Mouse (Mus musculus): ENCODE measurements at regions not wholly inside any gene's neighbourhood (a gene's known extent, or its start where the extent isn't known, plus 50 kb on each side); places are given as distances from the start of the nearest gene placed in this dataset.

DNA sequence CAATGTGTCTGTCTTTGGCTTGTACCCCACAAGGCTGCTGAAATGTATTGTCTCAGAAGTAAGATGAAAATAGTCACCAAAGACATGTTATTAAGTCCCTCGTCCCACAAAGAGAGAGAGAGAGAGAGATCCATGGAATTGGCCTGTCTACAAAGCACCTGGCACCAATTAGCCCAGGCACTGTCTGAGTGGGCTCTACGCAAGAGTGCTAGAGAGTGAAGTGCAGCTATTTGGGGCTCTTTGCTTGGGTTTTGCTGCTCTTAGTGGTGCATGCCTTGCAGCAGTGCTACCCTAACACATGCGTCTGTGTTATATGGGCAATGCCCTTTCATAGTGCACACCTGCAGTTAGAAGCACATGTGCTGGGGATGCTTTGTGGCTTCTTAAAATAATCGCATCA, 185.4 kb upstream of the Sfrp2 start:
- Histone ChIP-seq H3K27me3 (ENCODE audit: control insufficient read depth, insufficient read depth, low read length) (no peaks in the 10 kb centered on the region), H3K36me3 (ENCODE audit: control insufficient read depth, insufficient read depth) (no peaks in the 10 kb centered on the region), H3K27ac (ENCODE audit: low read length) (no peak overlapping the region), H3K4me3 (ENCODE audit: low read length) (no peak overlapping the region), H3K9ac (ENCODE audit: low read length) (no peak overlapping the region), H3K4me1 (ENCODE audit: control insufficient read depth, insufficient read depth, low read length) (no peaks in the 10 kb centered on the region), H3K9me3 (replicated peaks; ENCODE audit: control insufficient read depth, low read length) (no peaks in the 10 kb centered on the region), H3K4me2 (ENCODE audit: low read depth, low read length) (no peak overlapping the region)
- WGBS = 76% methylated on average over 4 of the region's 4 CpGs
- ATAC-seq (replicated peaks; ENCODE audit: extremely low read depth, insufficient read depth, low FRiP score) = no peak

DNA sequence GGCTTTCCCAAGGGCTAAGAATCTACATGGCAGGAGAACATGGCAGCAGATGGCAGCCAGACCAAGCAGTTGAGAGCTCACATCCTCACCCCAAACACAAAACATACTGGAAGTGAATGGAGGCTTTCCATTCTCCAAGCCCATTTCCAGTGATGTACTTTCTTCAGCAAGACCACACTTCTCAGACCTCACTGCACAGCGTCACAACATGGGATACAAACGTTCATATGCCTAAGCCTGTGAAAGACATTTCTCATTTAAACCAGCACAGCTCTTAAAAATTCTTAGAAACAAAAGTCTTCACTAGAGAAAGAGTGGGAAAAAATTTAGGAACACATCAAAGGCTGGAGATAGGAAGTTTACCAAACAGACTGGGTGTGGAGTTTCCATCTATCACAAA, 183.9 kb upstream of the Sfrp2 start:
- no peak for ATAC-seq (replicated peaks; ENCODE audit: extremely low read depth, insufficient read depth, low FRiP score)
- WGBS = 86% methylated on average over 2 of the region's 2 CpGs

DNA sequence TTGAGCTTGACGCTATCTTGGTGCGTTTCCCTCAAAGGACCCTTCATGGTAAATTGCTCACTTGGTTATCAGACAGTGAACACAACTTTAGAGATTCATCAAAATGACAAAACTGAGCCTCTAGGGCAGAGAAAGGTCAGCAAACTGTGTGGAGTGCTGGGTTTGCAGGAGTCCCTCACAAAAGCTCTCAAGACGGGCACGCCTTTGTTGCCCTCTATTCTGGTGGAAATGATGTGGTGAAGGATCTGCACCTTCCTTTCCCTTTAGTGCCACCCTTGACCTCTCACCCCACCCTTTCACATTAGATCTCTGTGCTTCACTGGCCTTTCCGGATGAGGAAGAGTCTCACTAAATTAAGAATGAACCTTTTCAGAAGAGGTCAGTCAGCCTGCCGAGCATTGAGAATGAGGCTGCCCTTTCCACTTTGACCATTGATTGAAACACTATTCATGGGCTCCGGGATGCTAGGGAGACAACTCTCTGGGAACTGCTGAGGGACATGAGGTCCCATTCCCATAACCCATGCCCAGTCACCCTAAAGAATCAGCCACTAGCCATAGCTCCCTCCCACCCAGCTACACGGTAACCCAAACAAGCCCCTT, 182.9 kb upstream of the Sfrp2 start:
- no peaks in the 10 kb centered on the region for H3K27me3 ChIP-seq (ENCODE audit: control insufficient read depth, insufficient read depth, low read length)
- no peak overlapping the region for H3K27ac ChIP-seq (ENCODE audit: low read length)
- H3K4me3 ChIP-seq (ENCODE audit: low read length) = no peak overlapping the region
- ATAC-seq (replicated peaks; ENCODE audit: extremely low read depth, insufficient read depth, low FRiP score) = no peak
- H3K4me1 ChIP-seq (ENCODE audit: control insufficient read depth, insufficient read depth, low read length) = no peaks in the 10 kb centered on the region
- WGBS = 78% methylated on average over 8 of the region's 8 CpGs
- no peaks in the 10 kb centered on the region for H3K36me3 ChIP-seq (ENCODE audit: control insufficient read depth, insufficient read depth)
- H3K9ac ChIP-seq (ENCODE audit: low read length) = no peak overlapping the region
- H3K9me3 ChIP-seq (replicated peaks; ENCODE audit: control insufficient read depth, low read length) = no peaks in the 10 kb centered on the region
- H3K4me2 ChIP-seq (ENCODE audit: low read depth, low read length) = no peak overlapping the region

More for the DNA sequence above, 183.9 kb upstream of the Sfrp2 start:
- Histone ChIP-seq H3K9me3 (replicated peaks; ENCODE audit: control insufficient read depth, low read length) (no peaks in the 10 kb centered on the region), H3K4me3 (ENCODE audit: low read length) (no peak overlapping the region), H3K27me3 (ENCODE audit: control insufficient read depth, insufficient read depth, low read length) (no peaks in the 10 kb centered on the region), H3K4me2 (ENCODE audit: low read depth, low read length) (no peak overlapping the region), H3K27ac (ENCODE audit: low read length) (no peak overlapping the region), H3K4me1 (ENCODE audit: control insufficient read depth, insufficient read depth, low read length) (no peaks in the 10 kb centered on the region), H3K9ac (ENCODE audit: low read length) (no peak overlapping the region), H3K36me3 (ENCODE audit: control insufficient read depth, insufficient read depth) (no peaks in the 10 kb centered on the region)

DNA sequence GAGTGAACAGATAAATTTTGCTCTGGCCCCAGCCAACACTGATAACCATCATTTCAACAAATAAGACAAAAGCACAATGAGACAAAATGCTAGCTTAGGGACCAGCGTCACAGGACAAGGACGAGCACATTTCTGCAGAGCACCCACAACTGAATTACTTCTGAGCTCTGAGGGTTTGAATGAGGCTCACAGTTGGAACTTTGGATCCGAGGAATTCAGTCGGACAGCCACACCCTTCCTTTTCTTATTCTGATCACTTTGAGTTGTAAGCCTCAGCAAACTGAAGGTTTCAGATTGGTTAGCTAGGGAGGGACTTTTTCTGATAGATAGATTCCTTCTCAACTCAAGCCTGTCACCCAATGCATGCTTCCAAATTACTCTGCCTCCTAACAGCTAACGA, 180.0 kb upstream of the Sfrp2 start:
- 69% methylated on average over 5 of the region's 5 CpGs for WGBS
- no peak overlapping the region for H3K4me2 ChIP-seq (ENCODE audit: low read depth, low read length)
- H3K27ac ChIP-seq (ENCODE audit: low read length) = no peak overlapping the region
- H3K4me3 ChIP-seq (ENCODE audit: low read length) = no peak overlapping the region
- H3K36me3 ChIP-seq (ENCODE audit: control insufficient read depth, insufficient read depth) = no peaks in the 10 kb centered on the region
- H3K9ac ChIP-seq (ENCODE audit: low read length) = no peak overlapping the region
- H3K27me3 ChIP-seq (ENCODE audit: control insufficient read depth, insufficient read depth, low read length) = no peaks in the 10 kb centered on the region
- no peak for ATAC-seq (replicated peaks; ENCODE audit: extremely low read depth, insufficient read depth, low FRiP score)
- H3K4me1 ChIP-seq (ENCODE audit: control insufficient read depth, insufficient read depth, low read length) = no peaks in the 10 kb centered on the region
- H3K9me3 ChIP-seq (replicated peaks; ENCODE audit: control insufficient read depth, low read length) = no peaks in the 10 kb centered on the region

DNA sequence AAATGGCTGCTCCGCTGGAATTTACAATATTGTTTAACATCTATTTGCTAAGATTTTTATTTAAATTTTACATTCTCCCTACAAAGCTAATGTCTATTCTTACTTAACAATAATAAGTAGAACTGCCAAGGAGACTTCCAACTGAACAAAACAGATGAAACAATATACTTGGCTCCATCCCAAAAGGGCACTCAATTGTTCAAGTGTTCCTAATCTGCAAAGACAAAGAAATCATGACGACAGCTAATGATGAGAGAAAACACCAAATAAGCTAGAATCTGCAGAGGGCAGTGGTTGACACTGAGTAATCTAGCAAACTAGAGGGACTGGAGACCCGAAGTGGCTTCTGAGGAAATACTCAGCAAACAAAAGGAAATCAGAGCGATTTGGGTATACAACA, 179.6 kb upstream of the Sfrp2 start:
- Histone ChIP-seq H3K4me1 (ENCODE audit: control insufficient read depth, insufficient read depth, low read length) (no peaks in the 10 kb centered on the region), H3K27ac (ENCODE audit: low read length) (no peak overlapping the region), H3K4me2 (ENCODE audit: low read depth, low read length) (no peak overlapping the region), H3K9ac (ENCODE audit: low read length) (no peak overlapping the region), H3K27me3 (ENCODE audit: control insufficient read depth, insufficient read depth, low read length) (no peaks in the 10 kb centered on the region), H3K4me3 (ENCODE audit: low read length) (no peak overlapping the region), H3K9me3 (replicated peaks; ENCODE audit: control insufficient read depth, low read length) (no peaks in the 10 kb centered on the region), H3K36me3 (ENCODE audit: control insufficient read depth, insufficient read depth) (no peaks in the 10 kb centered on the region)
- ATAC-seq (replicated peaks; ENCODE audit: extremely low read depth, insufficient read depth, low FRiP score) = no peak
- WGBS = 59% methylated on average over 4 of the region's 4 CpGs

DNA sequence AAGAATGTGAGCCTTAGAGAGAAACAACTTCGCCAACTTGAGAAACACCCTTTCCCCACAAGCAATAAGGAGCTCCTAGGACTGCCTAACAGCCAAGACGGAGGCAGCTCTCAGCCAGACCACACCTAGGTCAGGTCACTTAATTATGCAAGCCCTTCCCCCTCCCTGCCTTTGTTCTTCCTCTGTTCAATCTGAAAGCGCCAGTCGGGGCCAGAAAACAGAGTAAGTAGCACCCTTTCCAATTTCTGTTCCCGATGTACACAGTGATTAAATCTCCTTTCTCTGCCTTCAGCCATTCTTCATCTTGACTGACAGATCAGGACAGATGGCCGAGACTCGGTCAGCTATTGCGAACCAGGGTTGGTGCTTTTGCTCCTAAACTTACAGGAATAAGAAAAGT, 177.0 kb upstream of the Sfrp2 start:
- Histone ChIP-seq H3K9ac (ENCODE audit: low read length) (no peak overlapping the region), H3K9me3 (replicated peaks; ENCODE audit: control insufficient read depth, low read length) (no peaks in the 10 kb centered on the region), H3K27me3 (ENCODE audit: control insufficient read depth, insufficient read depth, low read length) (no peaks in the 10 kb centered on the region), H3K27ac (ENCODE audit: low read length) (no peak overlapping the region), H3K36me3 (ENCODE audit: control insufficient read depth, insufficient read depth) (no peaks in the 10 kb centered on the region), H3K4me2 (ENCODE audit: low read depth, low read length) (no peak overlapping the region), H3K4me3 (ENCODE audit: low read length) (no peak overlapping the region), H3K4me1 (ENCODE audit: control insufficient read depth, insufficient read depth, low read length) (no peaks in the 10 kb centered on the region)
- no peak for ATAC-seq (replicated peaks; ENCODE audit: extremely low read depth, insufficient read depth, low FRiP score)
- 43% methylated on average over 8 of the region's 8 CpGs for WGBS

DNA sequence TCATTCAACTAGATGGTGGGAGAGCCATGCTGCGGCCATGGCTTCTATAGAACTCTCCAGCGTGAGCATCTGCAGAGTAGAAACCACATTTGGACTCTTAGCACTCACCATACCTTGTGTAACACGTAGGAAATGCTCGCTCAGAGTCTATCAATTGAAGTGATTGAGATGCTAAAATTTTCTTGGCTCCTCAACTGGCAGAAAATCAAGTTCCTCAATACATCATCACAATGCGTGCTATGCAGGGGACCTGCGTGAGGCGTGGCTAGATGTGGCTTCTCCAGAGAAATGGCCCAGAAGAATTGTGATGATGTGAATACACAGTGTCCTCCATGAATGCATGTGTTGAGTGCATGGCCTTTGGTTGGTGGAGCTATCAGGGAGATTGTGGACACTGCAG, 174.9 kb upstream of the Sfrp2 start:
- 90% methylated on average over 7 of the region's 7 CpGs for WGBS
- no peaks in the 10 kb centered on the region for H3K4me1 ChIP-seq (ENCODE audit: control insufficient read depth, insufficient read depth, low read length)
- no peak overlapping the region for H3K4me2 ChIP-seq (ENCODE audit: low read depth, low read length)
- H3K36me3 ChIP-seq (ENCODE audit: control insufficient read depth, insufficient read depth) = no peaks in the 10 kb centered on the region
- no peaks in the 10 kb centered on the region for H3K9me3 ChIP-seq (replicated peaks; ENCODE audit: control insufficient read depth, low read length)
- H3K9ac ChIP-seq (ENCODE audit: low read length) = no peak overlapping the region
- H3K27me3 ChIP-seq (ENCODE audit: control insufficient read depth, insufficient read depth, low read length) = no peaks in the 10 kb centered on the region
- no peak overlapping the region for H3K27ac ChIP-seq (ENCODE audit: low read length)
- H3K4me3 ChIP-seq (ENCODE audit: low read length) = no peak overlapping the region
- no peak for ATAC-seq (replicated peaks; ENCODE audit: extremely low read depth, insufficient read depth, low FRiP score)

DNA sequence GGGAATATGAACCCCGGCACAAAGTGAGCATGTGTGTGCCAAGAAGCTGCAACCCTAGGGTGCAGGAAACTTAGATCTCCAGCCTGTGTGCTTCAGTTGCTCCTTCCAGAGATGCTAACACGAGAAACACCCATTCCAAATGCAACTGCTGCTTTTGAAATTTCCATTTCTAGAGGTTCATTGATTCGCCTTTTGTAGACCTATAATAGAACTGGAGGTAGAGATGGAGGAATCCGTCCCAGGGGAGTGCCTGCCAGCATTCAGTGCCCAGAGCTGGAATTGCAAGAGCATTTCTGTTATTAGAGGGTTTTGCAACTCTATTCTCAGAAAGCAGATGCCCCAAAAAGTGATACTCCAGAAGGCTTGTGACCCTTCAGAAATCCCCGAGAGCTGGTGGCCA, 172.8 kb upstream of the Sfrp2 start:
- Histone ChIP-seq H3K36me3 (ENCODE audit: control insufficient read depth, insufficient read depth) (no peaks in the 10 kb centered on the region), H3K4me2 (ENCODE audit: low read depth, low read length) (no peak overlapping the region), H3K27ac (ENCODE audit: low read length) (no peak overlapping the region), H3K9ac (ENCODE audit: low read length) (no peak overlapping the region), H3K4me3 (ENCODE audit: low read length) (no peak overlapping the region), H3K4me1 (ENCODE audit: control insufficient read depth, insufficient read depth, low read length) (no peaks in the 10 kb centered on the region), H3K27me3 (ENCODE audit: control insufficient read depth, insufficient read depth, low read length) (no peaks in the 10 kb centered on the region), H3K9me3 (replicated peaks; ENCODE audit: control insufficient read depth, low read length) (no peaks in the 10 kb centered on the region)
- WGBS = 78% methylated on average over 5 of the region's 5 CpGs
- ATAC-seq (replicated peaks; ENCODE audit: extremely low read depth, insufficient read depth, low FRiP score) = no peak

DNA sequence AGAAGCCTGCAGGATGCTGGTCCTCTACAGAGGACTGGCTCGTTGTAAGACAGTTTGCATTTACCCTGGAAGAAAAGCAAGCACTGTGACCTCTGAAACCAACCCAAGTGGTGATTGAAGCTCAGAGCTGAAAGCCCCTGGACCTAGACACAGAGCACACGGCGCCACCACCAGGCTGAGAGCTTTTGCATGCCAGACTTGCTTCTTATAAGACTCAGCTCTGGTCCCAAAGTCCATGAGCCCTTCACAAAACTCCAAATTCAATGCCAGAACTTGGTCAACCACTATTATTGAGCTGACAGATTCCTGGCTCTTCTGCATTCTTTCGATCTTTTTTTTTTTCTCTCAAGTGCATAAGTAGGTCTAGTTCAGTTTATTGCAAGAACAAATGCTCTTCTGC, 164.6 kb upstream of the Sfrp2 start:
- no peak overlapping the region for H3K4me2 ChIP-seq (ENCODE audit: low read depth, low read length)
- H3K4me1 ChIP-seq (ENCODE audit: control insufficient read depth, insufficient read depth, low read length) = no peaks in the 10 kb centered on the region
- H3K27ac ChIP-seq (ENCODE audit: low read length) = no peak overlapping the region
- no peak overlapping the region for H3K9ac ChIP-seq (ENCODE audit: low read length)
- ATAC-seq (replicated peaks; ENCODE audit: extremely low read depth, insufficient read depth, low FRiP score) = no peak
- no peaks in the 10 kb centered on the region for H3K27me3 ChIP-seq (ENCODE audit: control insufficient read depth, insufficient read depth, low read length)
- 72% methylated on average over 4 of the region's 4 CpGs for WGBS
- no peaks in the 10 kb centered on the region for H3K9me3 ChIP-seq (replicated peaks; ENCODE audit: control insufficient read depth, low read length)
- H3K36me3 ChIP-seq (ENCODE audit: control insufficient read depth, insufficient read depth) = no peaks in the 10 kb centered on the region
- no peak overlapping the region for H3K4me3 ChIP-seq (ENCODE audit: low read length)
